Mouse (Mus musculus) limb, embryonic 12.5 days (tissue): ENCODE data around the gene Psmb6. TPM values are rescaled to one million over a fixed set of nuclear protein-coding genes. Genes with fewer than 3 reads are reported as not detected.
"Not testable (repeated sequence)": the region's sequence is repeated elsewhere in the genome, so short reads cannot be mapped to it uniquely, and the experiment has no call there.

Experiments used
- ATAC-seq: fragments of 200-750 bp; cut with Nextera tagmentation; 2 replicates; pipeline ENCODE4 v1.8.0; 2017; ENCODE audit warnings: low read depth, moderate TSS enrichment; ENCODE audit not compliant: insufficient number of reproducible peaks, insufficient read depth, low FRiP score, low TSS enrichment
- H3K27ac ChIP-seq: fragments of 300-500 bp; sonication (generic); 2 replicates; pipeline ENCODE4 v1.5.1; 2016; ENCODE audit warnings: mild to moderate bottlenecking, moderate library complexity
- H3K27me3 ChIP-seq: fragments of 300-500 bp; sonication (generic); 2 replicates; pipeline ENCODE4 v1.6.1; 2016; ENCODE audit warnings: mild to moderate bottlenecking, moderate library complexity
- H3K36me3 ChIP-seq: fragments of 300-500 bp; sonication (generic); 2 replicates; pipeline ENCODE4 v1.6.1; 2016; ENCODE audit warnings: mild to moderate bottlenecking, moderate library complexity
- H3K4me1 ChIP-seq: fragments of 300-500 bp; sonication (generic); replicated peaks from 2 replicates; pipeline ENCODE4 v1.6.1; 2016
- H3K4me2 ChIP-seq: fragments of 300-500 bp; sonication (generic); 2 replicates; pipeline ENCODE4 v1.6.1; 2016; ENCODE audit warnings: mild to moderate bottlenecking, moderate library complexity
- H3K4me3 ChIP-seq: fragments of 300-500 bp; sonication (generic); replicated peaks from 2 replicates; pipeline ENCODE4 v1.5.1; 2016; ENCODE audit warnings: mild to moderate bottlenecking
- H3K9ac ChIP-seq: fragments of 300-500 bp; sonication (generic); replicated peaks from 2 replicates; pipeline ENCODE4 v1.6.1; 2016; ENCODE audit warnings: mild to moderate bottlenecking, moderate library complexity
- H3K9me3 ChIP-seq: fragments of 300-500 bp; sonication (generic); 2 replicates; pipeline ENCODE4 v1.6.1; 2016; ENCODE audit warnings: mild to moderate bottlenecking, moderate library complexity
- WGBS: fragments of 180-500 bp; shearing (Covaris S2); methylation state at CpG from one replicate; pipeline ENCODE4 v1.1.7; 2016; 5-methylcytosine and 5-hydroxymethylcytosine counted together
- polyA plus RNA-seq: library from polyadenylated mRNA; unstranded; fragments of >200 nt; fragmentation: Nextera tagmentation; extraction: Ambion mirVana; gene quantifications from 2 replicates; pipeline ENCODE4 v1.2.1, GENCODE M21; 2016

Psmb6 gene
- polyA plus RNA-seq, 1 experiment from 2014 or later: 867 TPM

DNA sequence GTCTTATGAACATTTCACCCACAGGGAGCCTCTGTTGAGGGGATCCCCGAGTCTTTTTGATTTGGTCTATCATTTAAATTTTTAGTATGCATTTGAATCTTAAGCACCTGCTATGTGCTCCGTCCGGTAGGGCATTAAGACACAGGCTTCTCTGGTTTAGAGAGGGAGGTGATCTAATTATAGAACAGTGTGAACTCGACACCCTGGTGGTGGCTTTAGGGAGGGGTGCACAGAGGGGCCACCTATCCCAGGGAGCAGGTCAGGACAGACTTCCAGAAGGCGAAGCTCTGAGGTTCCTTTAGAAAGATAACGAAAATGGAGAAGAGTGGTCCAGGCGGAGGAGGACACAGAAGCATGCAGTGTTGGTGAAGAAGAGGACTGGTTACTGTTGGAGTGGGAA, 19.3 kb downstream of the Psmb6 start:
- Histone ChIP-seq H3K9me3 (no peaks in the 10 kb centered on the region), H3K4me2 (no peak overlapping the region), H3K9ac (no peak overlapping the region), H3K36me3 (no peaks in the 10 kb centered on the region), H3K4me3 (no peak overlapping the region), H3K27me3 (peaks cover 45% of the 10 kb centered on the region), H3K27ac (no peak overlapping the region), H3K4me1 (no peaks in the 10 kb centered on the region)
- ATAC-seq: no peak
- 64% methylated on average over 7 of the region's 7 CpGs for WGBS

DNA sequence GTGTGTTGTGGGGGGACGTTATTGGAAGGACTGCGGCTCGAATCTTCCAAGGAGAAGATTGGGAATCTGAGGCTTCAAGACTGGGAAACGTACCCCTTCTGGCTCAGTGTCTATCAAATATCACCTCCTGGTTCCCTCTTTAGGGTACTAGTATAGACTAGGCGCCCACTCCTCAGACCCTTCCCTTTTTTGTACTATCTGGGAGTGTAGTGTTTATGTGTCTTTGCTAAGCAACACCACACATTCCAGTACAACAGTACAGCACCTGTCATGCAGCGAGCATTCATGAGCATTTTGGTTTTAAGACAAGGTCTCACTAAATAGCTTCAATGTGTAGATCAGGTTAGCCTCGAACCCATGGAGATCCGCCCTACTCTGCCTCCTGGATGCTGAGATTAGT, 26.4 kb downstream of the Psmb6 start:
- H3K27ac ChIP-seq: no peak overlapping the region
- no peak overlapping the region for H3K4me2 ChIP-seq
- no peak overlapping the region for H3K9ac ChIP-seq
- no peaks in the 10 kb centered on the region for H3K36me3 ChIP-seq
- H3K27me3 ChIP-seq: peaks cover 11% of the 10 kb centered on the region
- H3K4me1 ChIP-seq: peaks cover 6% of the 10 kb centered on the region; the same call in 1 of the 2 replicates
- H3K9me3 ChIP-seq: no peaks in the 10 kb centered on the region
- H3K4me3 ChIP-seq: no peak overlapping the region
- ATAC-seq: no peak
- WGBS: 86% methylated on average over 8 of the region's 8 CpGs

DNA sequence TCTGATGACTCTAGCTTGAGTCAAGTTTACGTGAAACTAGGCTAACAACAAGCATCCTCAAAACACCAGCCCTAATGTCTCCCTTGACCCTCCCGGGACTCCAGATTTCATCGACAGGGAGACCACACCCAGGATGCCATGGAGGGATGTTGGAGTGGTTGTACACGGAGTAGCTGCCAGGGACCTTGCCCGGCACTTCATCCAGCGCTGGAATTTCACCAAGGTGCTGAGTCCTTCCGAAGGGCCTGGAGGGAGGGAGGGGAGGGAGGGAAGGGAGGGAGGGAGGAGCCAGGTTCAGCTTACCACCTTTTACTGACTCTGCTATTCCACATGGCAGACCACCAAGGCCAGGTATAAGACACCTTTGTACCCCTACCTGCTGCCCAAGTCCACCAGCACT, 28.8 kb downstream of the Psmb6 start:
- Histone ChIP-seq H3K27ac (no peak overlapping the region), H3K4me2 (no peak overlapping the region), H3K4me1 (peaks cover 6% of the 10 kb centered on the region; the same call in 1 of the 2 replicates), H3K27me3 (peaks cover 11% of the 10 kb centered on the region), H3K4me3 (no peak overlapping the region), H3K9me3 (no peaks in the 10 kb centered on the region), H3K36me3 (no peaks in the 10 kb centered on the region), H3K9ac (no peak overlapping the region)
- WGBS: 18% methylated on average over 7 of the region's 7 CpGs
- no peak for ATAC-seq

DNA sequence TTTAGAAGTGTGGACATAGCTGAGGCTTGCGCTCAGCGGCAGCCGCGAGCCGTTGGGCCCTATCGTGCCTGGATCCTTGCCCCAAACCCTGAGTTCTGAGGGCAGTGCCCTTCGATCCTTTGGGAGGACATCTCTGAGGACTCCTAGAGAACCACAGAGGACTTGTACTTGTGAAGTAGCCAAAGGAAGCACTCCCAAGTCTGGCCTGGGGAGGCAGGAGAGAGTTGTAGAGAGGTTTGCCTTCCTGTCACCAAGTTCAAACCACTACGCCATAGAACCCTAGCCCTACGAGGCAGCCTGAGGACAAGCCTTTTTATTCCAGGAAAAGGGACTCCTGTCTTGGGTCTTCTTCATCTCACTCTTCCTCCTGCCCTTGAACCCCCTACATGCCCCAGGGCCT, 32.4 kb downstream of the Psmb6 start:
- no peak for ATAC-seq
- H3K4me2 ChIP-seq: no peak overlapping the region
- no peak overlapping the region for H3K27ac ChIP-seq
- WGBS: 87% methylated on average over 9 of the region's 9 CpGs
- no peaks in the 10 kb centered on the region for H3K9me3 ChIP-seq
- H3K36me3 ChIP-seq: no peaks in the 10 kb centered on the region
- peaks cover 13% of the 10 kb centered on the region; the same call in 1 of the 2 replicates for H3K4me1 ChIP-seq
- H3K9ac ChIP-seq: no peak overlapping the region
- no peak overlapping the region for H3K4me3 ChIP-seq
- H3K27me3 ChIP-seq: peaks cover 11% of the 10 kb centered on the region

DNA sequence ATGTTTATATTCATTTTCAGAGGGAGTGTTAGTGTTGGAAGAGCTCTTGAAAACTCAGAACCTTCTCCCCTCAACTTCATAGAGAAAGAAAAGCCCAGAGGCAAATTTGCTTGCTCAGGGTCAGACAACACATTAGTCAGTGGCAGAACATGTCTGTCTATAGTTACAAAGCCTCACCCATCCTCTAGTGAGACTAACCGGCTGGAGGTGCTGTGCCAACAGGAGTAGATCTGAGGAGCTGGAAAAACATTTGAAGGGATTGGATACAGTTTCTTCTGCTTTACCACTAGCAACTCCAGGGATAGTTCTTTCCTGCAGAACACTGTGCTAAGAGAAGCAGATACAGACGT, 36.7 kb downstream of the Psmb6 start:
- no peaks in the 10 kb centered on the region for H3K36me3 ChIP-seq
- peak overlapping the region; percentile 93 for H3K27ac ChIP-seq
- H3K4me1 ChIP-seq: peaks cover 39% of the 10 kb centered on the region
- no peaks in the 10 kb centered on the region for H3K27me3 ChIP-seq
- peak overlapping the region; percentile 85 for H3K4me2 ChIP-seq
- WGBS: 0% methylated on average over 2 of the region's 2 CpGs
- no peak for ATAC-seq
- no peaks in the 10 kb centered on the region for H3K9me3 ChIP-seq
- H3K9ac ChIP-seq: peak overlapping the region; percentile 84; the same call in 1 of the 2 replicates
- H3K4me3 ChIP-seq: peak overlapping the region; percentile 83

DNA sequence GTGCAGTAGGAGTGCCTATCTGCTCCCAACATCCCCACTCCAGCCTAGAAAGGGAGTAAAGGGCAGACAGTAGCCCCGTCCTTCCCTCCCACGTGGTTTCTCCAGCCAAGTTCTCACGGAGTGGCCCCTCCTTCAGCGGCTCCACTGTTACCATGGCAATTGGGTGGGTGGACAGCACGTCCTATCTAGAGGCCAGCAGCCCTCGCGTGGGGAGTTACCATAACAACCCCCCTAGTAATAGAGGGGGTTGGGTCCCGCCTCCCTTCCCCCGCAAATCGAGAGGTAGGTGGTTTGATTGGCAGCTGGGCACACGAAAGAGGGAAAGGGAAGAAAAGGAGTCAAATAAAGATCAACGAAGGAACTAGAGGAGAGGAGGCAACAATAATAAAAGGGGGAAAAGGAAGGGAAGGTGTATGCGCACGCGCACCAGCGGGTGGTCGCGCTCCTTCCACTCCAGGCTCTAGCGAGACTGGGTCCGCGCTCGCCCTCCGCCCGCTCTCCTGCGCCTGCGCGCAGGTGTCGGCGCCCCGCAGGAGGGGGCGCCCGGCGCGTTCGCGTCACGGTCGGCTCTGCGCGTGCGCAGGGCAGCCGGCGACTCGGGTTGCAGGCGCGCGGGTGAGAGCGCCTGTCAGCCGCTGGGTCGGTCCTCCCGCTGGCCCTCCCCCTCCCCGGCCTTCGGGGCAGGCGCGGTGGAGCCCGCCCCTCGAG, 37.3 kb downstream of the Psmb6 start, which contains the start of gene Mink1:
TSS of gene Mink1 (plus strand) at position 595 of the 708 bp plus-strand sequence.
- H3K4me3 ChIP-seq: peak within 1 kb of the TSS; percentile 83
- H3K4me2 ChIP-seq: peak within 1 kb of the TSS; percentile 85
- H3K9me3 ChIP-seq: no peaks in the 10 kb centered on the region
- H3K27me3 ChIP-seq: no peaks in the 10 kb centered on the region
- ATAC-seq: peak; percentile 86
- under 1% methylated on average over 53 of the region's 57 CpGs for WGBS
- peak within 1 kb of the TSS; percentile 93 for H3K27ac ChIP-seq
- H3K9ac ChIP-seq: peak within 1 kb of the TSS; percentile 84
- no peaks in the 10 kb centered on the region for H3K36me3 ChIP-seq
- H3K4me1 ChIP-seq: peaks cover 43% of the 10 kb centered on the region

DNA sequence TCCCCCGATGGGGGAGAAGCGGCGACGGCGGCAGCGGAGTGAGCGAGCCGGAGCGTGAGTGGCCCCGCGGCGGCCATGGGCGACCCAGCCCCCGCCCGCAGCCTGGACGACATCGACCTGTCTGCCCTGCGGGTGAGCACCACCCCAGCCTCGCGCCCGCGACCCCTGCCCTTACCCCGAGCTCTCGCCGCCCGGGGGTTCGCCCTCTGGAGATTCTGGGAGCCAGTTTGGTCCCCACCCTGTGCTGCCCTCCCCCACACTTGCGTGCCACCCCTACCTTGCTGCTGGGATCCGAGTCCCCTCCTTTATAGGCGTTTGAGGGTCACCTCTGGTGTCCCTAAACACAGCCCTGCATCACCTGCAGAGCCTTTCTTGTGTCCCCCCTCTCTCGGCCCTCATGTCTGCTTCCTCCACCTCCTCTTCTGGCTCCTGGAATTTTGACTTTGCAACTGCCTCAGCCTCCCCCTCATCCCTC, 37.9 kb downstream of the Psmb6 start:
- H3K4me2 ChIP-seq: peak overlapping the region; percentile 85
- ATAC-seq: peak; percentile 52
- H3K27ac ChIP-seq: peak overlapping the region; percentile 93
- H3K9me3 ChIP-seq: no peaks in the 10 kb centered on the region
- WGBS: 1% methylated on average over 27 of the region's 31 CpGs
- H3K4me3 ChIP-seq: peak overlapping the region; percentile 83
- peaks cover 43% of the 10 kb centered on the region for H3K4me1 ChIP-seq
- peaks cover 4% of the 10 kb centered on the region; the same call in 1 of the 2 replicates for H3K36me3 ChIP-seq
- H3K27me3 ChIP-seq: no peaks in the 10 kb centered on the region
- H3K9ac ChIP-seq: peak overlapping the region; percentile 84

DNA sequence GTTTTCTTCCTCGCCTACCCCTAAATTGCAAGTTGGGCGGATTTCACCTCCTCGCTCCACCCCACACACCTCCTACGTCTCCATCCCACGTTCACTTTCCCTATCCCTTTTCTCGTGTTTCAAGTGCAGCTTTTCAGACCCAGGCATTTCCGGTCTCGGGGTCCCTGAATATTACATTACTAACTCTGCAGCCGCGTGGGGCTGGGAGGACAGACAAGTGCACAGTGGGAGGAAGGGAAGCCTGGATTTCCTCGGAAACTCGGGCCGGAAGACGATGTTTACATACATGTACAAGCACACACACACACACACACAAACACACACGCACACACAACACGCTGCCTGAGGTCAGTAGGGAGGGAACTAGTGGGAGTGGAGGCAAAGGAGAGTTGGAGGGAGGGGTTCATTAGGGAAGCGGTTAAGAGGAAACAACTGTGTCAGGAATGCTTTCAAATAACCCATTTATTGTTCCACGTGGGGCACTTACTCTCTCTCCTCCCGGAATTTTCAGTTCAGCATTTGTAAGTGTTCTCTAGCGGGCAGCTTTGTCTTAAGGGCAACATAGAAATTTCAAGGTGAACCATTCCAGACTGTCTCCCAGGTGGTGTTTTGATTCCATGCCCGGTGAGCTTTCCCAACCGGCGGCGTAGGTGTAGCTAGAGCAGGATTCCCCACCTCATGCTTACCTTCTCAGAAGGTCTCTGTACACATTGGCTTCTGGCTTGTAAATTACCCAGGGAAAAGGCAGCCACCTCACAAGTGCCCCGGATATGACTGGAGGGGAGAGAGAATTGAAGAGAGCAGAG, 38.5 kb downstream of the Psmb6 start:
- Histone ChIP-seq H3K27me3 (no peaks in the 10 kb centered on the region), H3K9me3 (no peaks in the 10 kb centered on the region), H3K4me3 (peak overlapping the region; percentile 83), H3K9ac (peak overlapping the region; percentile 84), H3K4me1 (peaks cover 43% of the 10 kb centered on the region), H3K27ac (peak overlapping the region; percentile 93), H3K36me3 (peaks cover 9% of the 10 kb centered on the region; the same call in 1 of the 2 replicates), H3K4me2 (peak overlapping the region; percentile 85)
- under 1% methylated on average over 25 of the region's 25 CpGs for WGBS
- ATAC-seq: peak; percentile 7; the same call in 1 of the 2 replicates

DNA sequence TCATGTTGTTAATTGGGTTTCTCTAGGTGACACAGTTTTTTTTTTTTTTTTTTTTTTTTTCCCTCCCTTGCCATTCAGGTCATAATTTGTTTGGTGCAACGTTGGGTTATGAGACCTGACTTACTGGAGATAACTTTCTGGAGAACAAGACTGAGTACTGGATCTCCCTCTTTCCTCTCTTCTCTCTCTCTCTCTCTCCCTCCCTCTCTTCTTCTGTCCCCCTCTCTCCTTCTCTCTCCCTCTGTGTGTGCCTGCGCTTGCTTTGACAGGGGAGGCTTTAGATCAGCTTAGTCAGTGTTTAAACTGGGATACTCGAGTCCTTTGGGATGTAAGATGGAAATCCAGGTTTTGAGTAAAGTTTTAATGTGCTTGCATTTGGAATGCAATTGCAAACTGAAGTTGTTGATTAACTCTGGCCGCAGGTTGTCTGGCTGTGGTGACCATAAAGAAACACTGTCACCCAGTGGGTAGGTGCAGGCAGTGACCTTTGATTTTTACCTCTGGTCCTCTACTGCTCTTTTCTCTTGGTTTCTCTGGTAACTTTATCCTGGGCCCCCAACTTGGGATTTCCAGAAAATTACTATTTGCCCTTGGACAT, 39.2 kb downstream of the Psmb6 start:
- ATAC-seq: no peak
- peaks cover 9% of the 10 kb centered on the region; the same call in 1 of the 2 replicates for H3K36me3 ChIP-seq
- peak overlapping the region; percentile 83 for H3K4me3 ChIP-seq
- H3K4me1 ChIP-seq: peaks cover 43% of the 10 kb centered on the region
- peak overlapping the region; percentile 85 for H3K4me2 ChIP-seq
- H3K9ac ChIP-seq: peak overlapping the region; percentile 32; the same call in 1 of the 2 replicates
- H3K9me3 ChIP-seq: no peaks in the 10 kb centered on the region
- peak overlapping the region; percentile 93; the same call in 1 of the 2 replicates for H3K27ac ChIP-seq
- WGBS: 27% methylated on average over 4 of the region's 4 CpGs
- no peaks in the 10 kb centered on the region for H3K27me3 ChIP-seq

DNA sequence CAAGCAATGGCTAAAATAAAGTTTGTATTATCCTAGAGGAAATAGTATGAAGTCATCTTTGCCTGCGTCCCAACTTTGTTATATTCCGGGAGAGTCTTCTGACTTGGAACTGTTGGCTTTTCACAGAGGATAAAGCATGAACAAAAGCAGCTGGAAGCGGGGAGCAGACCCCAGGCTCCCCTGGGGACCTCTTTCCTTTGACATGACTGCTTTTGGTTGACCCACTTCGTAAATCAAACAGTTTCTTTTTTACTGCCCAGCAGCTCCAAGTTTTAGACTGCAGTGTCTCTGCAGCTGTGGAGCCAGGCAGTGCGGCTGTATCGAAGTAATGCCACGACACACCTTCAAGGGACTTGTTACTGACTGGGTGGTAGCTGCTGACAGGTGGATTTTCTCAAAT, 41.4 kb downstream of the Psmb6 start:
- Histone ChIP-seq H3K9ac (no peak overlapping the region), H3K4me3 (no peak overlapping the region), H3K36me3 (peaks cover 9% of the 10 kb centered on the region; the same call in 1 of the 2 replicates), H3K9me3 (no peaks in the 10 kb centered on the region), H3K27me3 (no peaks in the 10 kb centered on the region), H3K27ac (no peak overlapping the region), H3K4me2 (peak overlapping the region; percentile 0; the same call in 1 of the 2 replicates), H3K4me1 (peaks cover 47% of the 10 kb centered on the region)
- 41% methylated on average over 7 of the region's 7 CpGs for WGBS
- ATAC-seq: no peak

DNA sequence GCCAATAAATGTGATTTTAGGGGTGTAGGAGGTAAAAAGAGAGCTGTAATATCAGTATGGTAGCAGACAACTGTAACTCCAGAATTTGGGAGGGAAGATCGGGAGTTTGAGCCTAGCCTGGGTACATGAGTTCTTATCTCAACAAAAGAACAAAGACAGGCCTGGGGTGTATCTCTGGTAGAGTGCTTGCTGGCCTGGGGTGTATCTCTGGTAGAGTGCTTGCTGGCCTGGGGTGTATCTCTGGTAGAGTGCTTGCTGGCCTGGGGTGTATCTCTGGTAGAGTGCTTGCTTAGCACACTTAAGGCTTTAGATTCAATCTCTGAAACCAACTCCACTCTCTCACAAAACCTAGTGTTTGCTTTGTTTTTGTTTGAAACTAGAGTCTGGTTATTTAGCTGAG, 45.4 kb downstream of the Psmb6 start:
- not testable (repeated sequence) for H3K4me3 ChIP-seq, ATAC-seq, H3K9me3 ChIP-seq, H3K9ac ChIP-seq, H3K27me3 ChIP-seq, H3K27ac ChIP-seq, H3K4me2 ChIP-seq
- Histone ChIP-seq H3K4me1 (peaks cover 44% of the 10 kb centered on the region), H3K36me3 (peaks cover 18% of the 10 kb centered on the region; the same call in 1 of the 2 replicates)
- 88% methylated on average over 1 of the region's 1 CpGs for WGBS
